Mouse (Mus musculus) forebrain, postnatal 0 days (tissue): ENCODE measurements at regions not wholly inside any gene's neighbourhood (a gene's known extent, or its start where the extent isn't known, plus 50 kb on each side); places are given as distances from the start of the nearest gene placed in this dataset.

Source experiments
- ATAC-seq: fragments of 200-750 bp; cut with Nextera tagmentation; 2 replicates; pipeline ENCODE4 v1.8.0; 2017; ENCODE audit warnings: mild to moderate bottlenecking, moderate library complexity
- DNase-seq: peaks from one replicate; pipeline ENCODE4 v3.0.0-alpha.2; 2015
- H3K27ac ChIP-seq: fragments of 300-500 bp; sonication (generic); 2 replicates; pipeline ENCODE4 v1.5.1; 2014; ENCODE audit warnings: low read depth, mild to moderate bottlenecking, antibody characterized with exemption, low read length, moderate library complexity, mixed read lengths
- H3K27me3 ChIP-seq: fragments of 300-500 bp; sonication (generic); 2 replicates; pipeline ENCODE4 v1.6.1; 2014; ENCODE audit warnings: mild to moderate bottlenecking, low read length, mixed read lengths; ENCODE audit not compliant: insufficient read depth
- H3K36me3 ChIP-seq: fragments of 300-500 bp; sonication (generic); 2 replicates; pipeline ENCODE4 v1.6.1; 2014; ENCODE audit warnings: mild to moderate bottlenecking, moderate library complexity; ENCODE audit not compliant: insufficient read depth
- H3K4me1 ChIP-seq: fragments of 300-500 bp; sonication (generic); 2 replicates; pipeline ENCODE4 v1.6.1; 2014; ENCODE audit warnings: antibody characterized with exemption; ENCODE audit not compliant: insufficient read depth
- H3K4me2 ChIP-seq: fragments of 300-500 bp; sonication (generic); 2 replicates; pipeline ENCODE4 v1.6.1; 2014; ENCODE audit warnings: low read depth, mild to moderate bottlenecking, moderate library complexity
- H3K4me3 ChIP-seq: fragments of 300-500 bp; sonication (generic); 2 replicates; pipeline ENCODE4 v1.5.1; 2014; ENCODE audit warnings: low read depth, low read length, mixed read lengths
- H3K9ac ChIP-seq: fragments of 300-500 bp; sonication (generic); 2 replicates; pipeline ENCODE4 v1.6.1; 2014; ENCODE audit warnings: mild to moderate bottlenecking
- H3K9me3 ChIP-seq: fragments of 300-500 bp; sonication (generic); 2 replicates; pipeline ENCODE4 v1.6.1; 2016; ENCODE audit warnings: low read length
- CTCF ChIP-seq: sonication (generic); IDR thresholded peaks from 2 replicates; pipeline ENCODE4 v1.5.1; 2016; ENCODE audit warnings: antibody characterized with exemption, control low read depth, low read depth
- WGBS: fragments of 180-500 bp; shearing (Covaris S2); extraction: QIAGEN DNeasy Blood & Tissue Kit; methylation state at CpG from one replicate; pipeline ENCODE4 v1.1.7; 2014; 5-methylcytosine and 5-hydroxymethylcytosine counted together

DNA sequence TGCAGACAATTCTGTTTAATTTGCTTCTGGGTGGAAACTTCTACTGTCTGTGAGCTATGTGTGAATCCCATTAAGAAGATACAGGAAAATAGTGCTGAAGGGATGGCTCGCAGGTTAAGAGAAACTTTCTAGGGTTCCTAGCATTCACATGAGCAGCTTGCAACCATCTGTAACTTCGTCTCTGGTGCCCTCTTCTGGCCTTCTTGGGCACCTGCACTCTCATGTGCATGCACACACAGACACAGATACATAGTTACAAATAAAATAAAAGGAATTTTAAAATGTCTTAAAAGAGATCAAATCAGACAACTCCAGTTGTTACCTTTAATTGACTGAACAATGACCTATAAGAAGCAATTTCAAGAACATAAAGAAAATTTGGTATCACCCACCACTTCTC lies 588.6 kb upstream of the Lmcd1 start:
- Histone ChIP-seq H3K9me3 (no peaks in the 10 kb centered on the region), H3K36me3 (no peaks in the 10 kb centered on the region), H3K4me1 (no peaks in the 10 kb centered on the region), H3K27ac (no peak overlapping the region), H3K9ac (no peak overlapping the region), H3K27me3 (no peaks in the 10 kb centered on the region), H3K4me3 (no peak overlapping the region), H3K4me2 (no peak overlapping the region)
- ATAC-seq (no peak), DNase-seq (no peak)
- TF ChIP-seq CTCF = no peak
- WGBS = 76% methylated on average over 2 of the region's 2 CpGs

- no peaks in the 10 kb centered on the region for H3K36me3 ChIP-seq
- H3K9ac ChIP-seq = no peak overlapping the region
- no peak overlapping the region for H3K27ac ChIP-seq
- H3K9me3 ChIP-seq = no peaks in the 10 kb centered on the region
- DNase-seq = peak; percentile 28
- ATAC-seq = no peak
- 77% methylated on average over 1 of the region's 1 CpGs for WGBS
- H3K4me1 ChIP-seq = no peaks in the 10 kb centered on the region
- no peak overlapping the region for H3K4me2 ChIP-seq
- H3K4me3 ChIP-seq = no peak overlapping the region
- no peaks in the 10 kb centered on the region for H3K27me3 ChIP-seq
- TF ChIP-seq CTCF = no peak
These were observed 570.7 kb upstream of the Lmcd1 start for GRCm38 (mm10) chr6:111702864-111703263.

DNA sequence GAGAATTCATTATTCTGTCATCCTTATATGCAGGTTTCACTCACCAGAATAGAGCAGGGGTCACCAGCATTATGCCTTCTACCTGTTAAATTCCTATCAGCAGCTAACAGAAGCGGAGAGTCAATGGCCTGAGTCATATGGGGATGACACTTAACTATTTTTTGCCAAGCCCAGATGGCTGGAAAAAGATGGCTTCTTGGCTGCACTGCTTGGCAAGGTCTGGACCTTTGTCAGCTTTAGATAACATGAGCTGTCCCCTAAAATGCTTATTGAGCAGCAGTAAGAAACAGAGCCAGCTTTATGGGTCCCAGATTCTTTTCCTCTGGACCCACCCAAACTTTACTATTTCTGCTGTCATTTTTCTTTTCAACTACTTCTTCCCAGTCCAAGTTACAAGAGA lies 565.3 kb upstream of the Lmcd1 start:
- Histone ChIP-seq H3K27ac (no peak overlapping the region), H3K4me2 (no peak overlapping the region), H3K27me3 (no peaks in the 10 kb centered on the region), H3K9me3 (no peaks in the 10 kb centered on the region), H3K4me3 (no peak overlapping the region), H3K9ac (no peak overlapping the region), H3K4me1 (no peaks in the 10 kb centered on the region), H3K36me3 (no peaks in the 10 kb centered on the region)
- DNase-seq (no peak), ATAC-seq (no peak)
- TF ChIP-seq CTCF = no peak
- WGBS = 68% methylated on average over 1 of the region's 1 CpGs

GRCm38 (mm10) chr6:111725969-111726368 lies 547.6 kb upstream of the Lmcd1 start:
- TF ChIP-seq CTCF = no peak
- no peak for DNase-seq
- H3K36me3 ChIP-seq = no peaks in the 10 kb centered on the region
- no peaks in the 10 kb centered on the region for H3K4me1 ChIP-seq
- H3K4me3 ChIP-seq = no peak overlapping the region
- H3K4me2 ChIP-seq = no peak overlapping the region
- no peak for ATAC-seq
- no peak overlapping the region for H3K9ac ChIP-seq
- H3K27me3 ChIP-seq = no peaks in the 10 kb centered on the region
- H3K9me3 ChIP-seq = no peaks in the 10 kb centered on the region
- no peak overlapping the region for H3K27ac ChIP-seq

DNA sequence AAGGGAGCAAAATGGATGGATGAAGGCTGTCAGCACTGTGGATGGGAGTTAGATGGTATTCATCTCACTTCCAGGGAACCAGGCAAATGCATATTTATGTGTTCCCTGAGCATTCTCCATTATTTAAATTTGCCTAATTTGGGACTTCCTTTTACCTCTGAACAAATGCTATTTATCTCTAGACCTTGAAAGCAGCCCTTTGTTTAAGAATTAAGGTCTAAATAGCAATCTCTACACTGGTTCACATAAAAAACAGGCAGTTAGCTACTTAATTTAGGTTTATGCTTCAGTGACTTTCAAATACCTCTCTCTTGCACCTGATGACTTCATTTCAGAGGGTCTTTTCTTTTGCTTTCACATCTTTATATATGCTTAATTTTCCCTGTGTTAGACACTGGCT lies 543.2 kb upstream of the Lmcd1 start:
- Histone ChIP-seq H3K36me3 (no peaks in the 10 kb centered on the region), H3K4me2 (no peak overlapping the region), H3K9ac (no peak overlapping the region), H3K27me3 (no peaks in the 10 kb centered on the region), H3K27ac (no peak overlapping the region), H3K4me3 (no peak overlapping the region), H3K9me3 (no peaks in the 10 kb centered on the region), H3K4me1 (no peaks in the 10 kb centered on the region)
- DNase-seq (no peak), ATAC-seq (peak; percentile 3; the same call in 1 of the 2 replicates)
- no peak for TF ChIP-seq CTCF

DNA sequence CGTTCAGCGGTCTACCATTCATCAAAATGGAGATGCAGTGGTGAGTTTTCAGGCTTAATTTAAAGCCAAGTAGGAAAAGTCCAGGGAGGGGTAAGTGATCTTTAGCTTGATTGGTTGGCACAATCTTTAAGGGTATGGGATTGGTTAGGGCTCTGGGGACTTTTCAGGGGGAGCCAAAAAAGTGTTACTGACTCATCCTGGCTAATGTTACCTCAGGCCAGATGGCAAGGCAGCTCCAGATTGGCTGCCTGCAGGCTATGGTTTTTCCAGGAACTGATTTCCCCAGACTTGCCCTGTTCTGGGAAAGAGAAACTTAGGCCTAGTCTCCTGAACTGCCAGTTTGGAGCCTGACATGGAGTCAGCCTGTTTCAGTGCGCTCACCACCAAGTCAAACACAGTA lies 539.6 kb upstream of the Lmcd1 start:
- Histone ChIP-seq H3K4me1 (no peaks in the 10 kb centered on the region), H3K4me3 (no peak overlapping the region), H3K4me2 (no peak overlapping the region), H3K27me3 (no peaks in the 10 kb centered on the region), H3K9ac (no peak overlapping the region), H3K27ac (no peak overlapping the region), H3K36me3 (no peaks in the 10 kb centered on the region), H3K9me3 (no peaks in the 10 kb centered on the region)
- peak; percentile 82 for ATAC-seq
- WGBS = 61% methylated on average over 3 of the region's 3 CpGs
- peak; percentile 64 for DNase-seq
- TF ChIP-seq CTCF = no peak

DNA sequence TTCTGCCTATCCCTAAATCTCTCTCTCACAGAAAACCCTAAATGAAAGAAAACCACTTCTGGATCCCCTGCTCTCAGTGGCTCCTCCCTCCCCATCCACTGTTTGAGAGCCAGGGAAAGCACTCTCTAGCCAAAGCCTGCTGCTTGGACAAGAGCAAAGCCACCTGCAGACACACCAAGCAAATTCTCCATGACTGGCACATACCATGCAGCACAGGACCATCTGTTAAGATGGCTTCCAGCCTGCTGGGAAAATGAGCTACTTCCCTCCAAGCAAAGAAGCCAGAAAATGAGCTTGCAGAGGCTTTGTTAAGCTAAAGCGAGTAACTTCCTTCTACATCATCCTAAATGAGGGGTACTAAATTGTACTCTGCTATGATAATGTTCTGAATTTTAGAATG lies 534.6 kb upstream of the Lmcd1 start:
- no peaks in the 10 kb centered on the region for H3K36me3 ChIP-seq
- no peaks in the 10 kb centered on the region for H3K4me1 ChIP-seq
- H3K4me2 ChIP-seq = no peak overlapping the region
- WGBS = 70% methylated on average over 1 of the region's 1 CpGs
- DNase-seq (peak; percentile 78), ATAC-seq (peak; percentile 70)
- no peak overlapping the region for H3K4me3 ChIP-seq
- H3K9me3 ChIP-seq = no peaks in the 10 kb centered on the region
- no peaks in the 10 kb centered on the region for H3K27me3 ChIP-seq
- no peak for TF ChIP-seq CTCF
- H3K9ac ChIP-seq = no peak overlapping the region
- no peak overlapping the region for H3K27ac ChIP-seq

- ATAC-seq = no peak
- 81% methylated on average over 5 of the region's 5 CpGs for whole genome bisulfite sequencing
- Histone ChIP-seq H3K4me2 (no peak overlapping the region), H3K27ac (no peak overlapping the region), H3K9me3 (no peaks in the 10 kb centered on the region), H3K4me3 (no peak overlapping the region), H3K27me3 (no peaks in the 10 kb centered on the region), H3K36me3 (no peaks in the 10 kb centered on the region), H3K4me1 (no peaks in the 10 kb centered on the region), H3K9ac (no peak overlapping the region)
- no peak for TF ChIP-seq CTCF
- DNase-seq = no peak
These were observed 491.7 kb upstream of the Lmcd1 start for GRCm38 (mm10) chr6:111781710-111782481.
